In the genomic region with DNA sequence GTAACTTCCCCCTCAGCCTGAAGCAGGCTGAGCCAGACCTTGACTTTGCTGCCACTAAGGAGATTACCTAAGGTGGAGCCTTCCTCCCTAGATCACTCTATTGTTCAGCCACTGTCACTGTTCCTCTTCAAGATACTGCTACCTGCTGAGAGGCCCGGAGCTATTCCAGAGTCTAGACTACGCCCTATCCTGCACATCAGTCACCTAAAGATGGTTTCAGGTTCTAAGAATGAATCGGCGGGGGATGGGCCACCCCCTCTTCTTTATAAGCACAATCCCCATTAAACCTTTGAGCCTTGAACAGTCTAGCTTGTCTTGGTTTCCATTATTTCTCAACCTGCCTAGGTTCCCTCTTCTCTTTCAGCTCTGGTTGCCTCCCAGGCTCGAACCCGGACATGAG, we compare ENCODE assay signal across 10 mouse cellular contexts. TPM values are rescaled to one million over a fixed set of nuclear protein-coding genes. Genes with fewer than 3 reads are reported as not detected.
"Had no signal": no experiment of that assay in that cellular context is flagged by ENCODE, and none has a peak within 500 bp of the region (broad histone marks: within the 10 kb centered on the region; RNA-seq: fewer than 3 reads in every experiment).

No protein-coding gene starts in this region.

RNA-seq across cellular contexts. Expression of gene Slc4a10, which starts 45.0 kb away (rescaled TPM):
- polyA plus RNA-seq: limb, embryonic 10.5 days; limb, embryonic 11.5 days; limb, embryonic 12.5 days; liver, adult 2 months; liver, embryonic 14.5 days; liver, embryonic 16.5 days; lung, adult 2 months; macrophage; midbrain, embryonic 10.5 days; myocyte had no signal
